Mouse (Mus musculus): Measurements from ENCODE around the gene Ube2j1. TPM values are rescaled to one million over a fixed set of nuclear protein-coding genes. Genes with fewer than 3 reads are reported as not detected.
A peak's percentile ranks its signal among the peaks of the same experiment; 100 is the strongest.
"Not testable (repeated sequence)": the region's sequence is repeated elsewhere in the genome, so short reads cannot be mapped to it uniquely, and the experiment has no call there.

Gene Ube2j1
- polyA plus RNA-seq, 1 experiment from 2014 or later, result 78.3 TPM

GRCm38 (mm10) chr4:32985684-32986083, 45.5 kb upstream of the Ube2j1 start:
- Histone ChIP-seq H3K4me1 (replicated peaks; ENCODE audit: control insufficient read depth, insufficient read depth, low read length) (peaks cover 10% of the 10 kb centered on the region; the same call in 1 of the 2 replicates), H3K27me3 (ENCODE audit: control insufficient read depth, insufficient read depth, low read length) (no peaks in the 10 kb centered on the region), H3K4me2 (replicated peaks) (peak overlapping the region; percentile 94), H3K27ac (no peak overlapping the region), H3K9me3 (ENCODE audit: control insufficient read depth, low read length) (no peaks in the 10 kb centered on the region), H3K9ac (no peak overlapping the region), H3K36me3 (replicated peaks; ENCODE audit: control insufficient read depth, insufficient read depth) (no peaks in the 10 kb centered on the region), H3K4me3 (replicated peaks; ENCODE audit: low read length) (no peak overlapping the region)
- no peak for DNase-seq (ENCODE audit: low spot score)
- 1% methylated on average over 3 of the region's 3 CpGs for WGBS
- no peak for ATAC-seq (ENCODE audit: low FRiP score)

DNA sequence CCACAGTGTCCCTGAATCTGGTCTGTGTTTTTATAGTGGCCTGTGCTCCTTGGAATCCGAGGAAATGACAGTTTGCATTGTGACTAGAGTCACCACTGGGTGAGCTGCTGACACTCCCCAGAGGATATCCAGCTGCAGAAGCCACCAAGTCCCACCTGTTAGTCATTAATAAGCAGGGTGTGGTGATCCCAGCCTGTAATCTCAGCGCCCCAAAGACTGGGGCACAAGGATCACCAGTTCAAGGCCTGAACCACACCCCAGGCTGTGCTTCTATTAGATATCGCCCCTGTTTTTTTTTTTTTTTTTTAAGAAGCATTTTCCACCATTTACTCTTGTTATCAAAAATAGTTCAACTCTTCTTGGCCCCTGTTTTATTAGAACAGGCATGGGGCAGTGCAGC, 44.2 kb upstream of the Ube2j1 start:
- Histone ChIP-seq H3K9ac (no peak overlapping the region), H3K27me3 (ENCODE audit: control insufficient read depth, insufficient read depth, low read length) (no peaks in the 10 kb centered on the region), H3K9me3 (ENCODE audit: control insufficient read depth, low read length) (no peaks in the 10 kb centered on the region), H3K27ac (no peak overlapping the region), H3K4me1 (replicated peaks; ENCODE audit: control insufficient read depth, insufficient read depth, low read length) (peaks cover 10% of the 10 kb centered on the region; the same call in 1 of the 2 replicates), H3K4me3 (replicated peaks; ENCODE audit: low read length) (no peak overlapping the region), H3K36me3 (replicated peaks; ENCODE audit: control insufficient read depth, insufficient read depth) (no peaks in the 10 kb centered on the region), H3K4me2 (replicated peaks) (no peak overlapping the region)
- 69% methylated on average over 3 of the region's 3 CpGs for WGBS
- no peak for ATAC-seq (ENCODE audit: low FRiP score)
- no peak for DNase-seq (ENCODE audit: low spot score)

DNA sequence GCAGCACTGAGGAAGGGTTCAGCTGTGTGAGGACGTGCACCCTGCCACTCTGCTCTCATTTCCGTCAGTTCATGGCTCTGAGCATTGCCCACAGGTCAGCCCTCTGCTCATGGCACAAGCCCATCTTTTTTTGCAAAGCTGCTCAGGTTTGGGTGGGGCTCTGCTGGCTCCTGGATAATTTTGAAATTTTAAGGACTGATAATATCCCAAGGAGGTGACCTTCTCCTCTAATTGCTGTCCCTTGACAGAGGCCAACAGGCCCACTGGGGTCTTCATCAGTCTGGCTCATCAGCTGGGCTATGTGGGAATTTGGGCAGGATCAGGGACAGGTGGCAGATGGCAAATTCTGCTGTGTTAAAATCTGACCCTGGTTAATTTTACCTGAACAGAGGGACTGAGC, 41.9 kb upstream of the Ube2j1 start:
- Histone ChIP-seq H3K4me2 (replicated peaks) (no peak overlapping the region), H3K27me3 (ENCODE audit: control insufficient read depth, insufficient read depth, low read length) (no peaks in the 10 kb centered on the region), H3K9me3 (ENCODE audit: control insufficient read depth, low read length) (no peaks in the 10 kb centered on the region), H3K9ac (no peak overlapping the region), H3K4me3 (replicated peaks; ENCODE audit: low read length) (no peak overlapping the region), H3K36me3 (replicated peaks; ENCODE audit: control insufficient read depth, insufficient read depth) (no peaks in the 10 kb centered on the region), H3K4me1 (replicated peaks; ENCODE audit: control insufficient read depth, insufficient read depth, low read length) (peaks cover 7% of the 10 kb centered on the region; the same call in 1 of the 2 replicates), H3K27ac (no peak overlapping the region)
- 77% methylated on average over 2 of the region's 2 CpGs for WGBS
- ATAC-seq (ENCODE audit: low FRiP score) (no peak), DNase-seq (ENCODE audit: low spot score) (no peak)

GRCm38 (mm10) chr4:32994168-32994567, 37.0 kb upstream of the Ube2j1 start:
- DNase-seq (ENCODE audit: low spot score), result no peak

DNA sequence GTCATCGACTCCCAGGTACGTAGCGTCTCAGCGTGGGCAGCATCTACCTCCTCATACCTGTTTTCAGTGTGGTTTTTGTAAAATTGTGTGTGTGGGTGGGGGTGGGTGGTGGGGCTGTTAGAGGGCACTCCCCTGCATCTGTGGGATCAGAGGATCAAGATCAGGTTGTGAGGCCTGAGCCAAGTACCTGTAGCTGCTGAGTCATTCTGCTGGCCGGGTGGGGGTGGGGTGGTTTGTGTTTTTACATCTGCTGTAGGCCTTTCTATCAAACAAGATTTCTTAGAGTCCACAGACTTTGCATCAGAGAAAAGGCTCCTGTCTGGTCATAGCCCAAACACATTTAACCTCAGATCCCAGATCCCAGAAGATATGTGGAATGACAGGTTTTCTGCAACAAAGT, 35.1 kb upstream of the Ube2j1 start:
- H3K27ac ChIP-seq, result no peak overlapping the region
- no peak overlapping the region for H3K9ac ChIP-seq
- no peaks in the 10 kb centered on the region for H3K27me3 ChIP-seq (ENCODE audit: control insufficient read depth, insufficient read depth, low read length)
- no peaks in the 10 kb centered on the region for H3K4me1 ChIP-seq (replicated peaks; ENCODE audit: control insufficient read depth, insufficient read depth, low read length)
- ATAC-seq (ENCODE audit: low FRiP score) (no peak), DNase-seq (ENCODE audit: low spot score) (no peak)
- H3K4me2 ChIP-seq (replicated peaks), result no peak overlapping the region
- 98% methylated on average over 5 of the region's 5 CpGs for WGBS
- H3K4me3 ChIP-seq (replicated peaks; ENCODE audit: low read length), result no peak overlapping the region
- H3K9me3 ChIP-seq (ENCODE audit: control insufficient read depth, low read length), result no peaks in the 10 kb centered on the region
- H3K36me3 ChIP-seq (replicated peaks; ENCODE audit: control insufficient read depth, insufficient read depth), result no peaks in the 10 kb centered on the region

More at GRCm38 (mm10) chr4:32994168-32994567, 37.0 kb upstream of the Ube2j1 start:
- Histone ChIP-seq H3K36me3 (replicated peaks; ENCODE audit: control insufficient read depth, insufficient read depth) (no peaks in the 10 kb centered on the region), H3K9ac (no peak overlapping the region), H3K9me3 (ENCODE audit: control insufficient read depth, low read length) (no peaks in the 10 kb centered on the region), H3K4me1 (replicated peaks; ENCODE audit: control insufficient read depth, insufficient read depth, low read length) (no peaks in the 10 kb centered on the region), H3K27me3 (ENCODE audit: control insufficient read depth, insufficient read depth, low read length) (no peaks in the 10 kb centered on the region), H3K4me2 (replicated peaks) (no peak overlapping the region), H3K27ac (no peak overlapping the region), H3K4me3 (replicated peaks; ENCODE audit: low read length) (no peak overlapping the region)
- no peak for ATAC-seq (ENCODE audit: low FRiP score)
- 75% methylated on average over 3 of the region's 3 CpGs for WGBS

DNA sequence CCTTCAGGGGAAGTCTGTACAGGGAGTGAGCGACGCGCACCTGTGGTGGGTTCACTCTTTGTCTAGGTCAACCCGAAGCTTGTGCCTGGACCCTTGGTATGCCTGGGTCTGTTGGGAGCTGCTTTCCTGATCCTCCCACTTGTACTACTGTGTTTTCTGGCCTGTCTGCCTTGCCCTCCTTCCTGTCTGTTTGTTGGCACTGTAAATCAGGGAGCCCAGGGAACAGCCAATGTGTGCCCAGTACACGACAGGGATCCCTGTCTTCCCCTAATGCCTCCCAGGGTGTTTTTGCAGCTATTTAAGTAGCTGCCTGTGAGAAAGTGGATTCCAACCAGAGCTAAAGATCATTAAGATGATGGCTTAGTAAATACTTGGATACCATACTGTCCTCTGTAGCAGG, 33.6 kb upstream of the Ube2j1 start:
- H3K9me3 ChIP-seq (ENCODE audit: control insufficient read depth, low read length), result no peaks in the 10 kb centered on the region
- no peak overlapping the region for H3K27ac ChIP-seq
- H3K9ac ChIP-seq, result no peak overlapping the region
- 88% methylated on average over 5 of the region's 5 CpGs for WGBS
- no peaks in the 10 kb centered on the region for H3K27me3 ChIP-seq (ENCODE audit: control insufficient read depth, insufficient read depth, low read length)
- no peak overlapping the region for H3K4me3 ChIP-seq (replicated peaks; ENCODE audit: low read length)
- DNase-seq (ENCODE audit: low spot score), result no peak
- H3K4me2 ChIP-seq (replicated peaks), result no peak overlapping the region
- no peaks in the 10 kb centered on the region for H3K4me1 ChIP-seq (replicated peaks; ENCODE audit: control insufficient read depth, insufficient read depth, low read length)
- no peak for ATAC-seq (ENCODE audit: low FRiP score)
- H3K36me3 ChIP-seq (replicated peaks; ENCODE audit: control insufficient read depth, insufficient read depth), result 0 out of 2 replicates have a peak, but pooled peaks cover 4% of the 10 kb centered on the region

DNA sequence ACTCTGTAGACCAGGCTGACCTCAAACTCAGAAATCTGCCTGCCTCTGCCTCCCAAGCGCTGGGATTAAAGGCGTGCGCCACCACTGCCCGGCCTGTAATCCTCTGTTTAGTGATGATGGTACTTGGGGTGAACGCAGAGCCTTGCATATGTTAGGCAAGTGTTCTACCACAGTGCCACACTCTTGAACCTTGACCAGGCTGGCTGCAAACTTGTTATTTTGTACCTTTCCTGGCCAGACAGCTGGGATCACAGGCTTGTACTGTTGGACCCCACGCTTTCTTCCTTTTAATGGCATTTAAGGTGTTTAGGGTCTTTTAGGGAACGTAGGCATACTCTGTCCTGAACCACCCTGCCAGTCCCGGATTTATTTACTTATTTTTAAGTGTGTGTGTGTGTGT, 32.2 kb upstream of the Ube2j1 start:
- no peak for ATAC-seq (ENCODE audit: low FRiP score)
- DNase-seq (ENCODE audit: low spot score), result no peak
- Histone ChIP-seq H3K9me3 (ENCODE audit: control insufficient read depth, low read length) (no peaks in the 10 kb centered on the region), H3K4me3 (replicated peaks; ENCODE audit: low read length) (no peak overlapping the region), H3K27ac (no peak overlapping the region), H3K4me1 (replicated peaks; ENCODE audit: control insufficient read depth, insufficient read depth, low read length) (no peaks in the 10 kb centered on the region), H3K4me2 (replicated peaks) (no peak overlapping the region), H3K36me3 (replicated peaks; ENCODE audit: control insufficient read depth, insufficient read depth) (peaks cover 9% of the 10 kb centered on the region; the same call in 1 of the 2 replicates), H3K9ac (no peak overlapping the region), H3K27me3 (ENCODE audit: control insufficient read depth, insufficient read depth, low read length) (no peaks in the 10 kb centered on the region)
- WGBS, result 98% methylated on average over 8 of the region's 8 CpGs

DNA sequence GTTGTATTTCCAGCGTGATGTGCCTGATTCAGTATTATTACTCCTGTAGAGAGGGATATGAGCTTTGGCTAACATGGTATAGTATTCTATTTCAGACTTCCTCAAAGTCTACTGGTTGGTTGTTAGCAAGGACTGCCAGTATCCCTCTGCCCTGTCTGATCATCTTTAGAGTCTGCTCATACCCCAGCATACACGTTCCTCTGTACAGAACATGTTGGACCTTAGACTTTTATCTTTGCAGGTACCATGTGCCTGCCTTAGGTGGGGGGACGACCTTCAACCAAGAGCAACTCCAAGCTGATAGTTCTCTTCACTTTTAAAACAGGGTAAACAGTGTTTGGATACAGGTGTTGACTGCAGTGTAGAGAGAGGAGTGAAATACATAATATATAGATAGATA, 29.1 kb upstream of the Ube2j1 start:
- Histone ChIP-seq H3K27ac (no peak overlapping the region), H3K36me3 (replicated peaks; ENCODE audit: control insufficient read depth, insufficient read depth) (peaks cover 23% of the 10 kb centered on the region), H3K4me2 (replicated peaks) (no peak overlapping the region), H3K4me1 (replicated peaks; ENCODE audit: control insufficient read depth, insufficient read depth, low read length) (no peaks in the 10 kb centered on the region), H3K9me3 (ENCODE audit: control insufficient read depth, low read length) (no peaks in the 10 kb centered on the region), H3K27me3 (ENCODE audit: control insufficient read depth, insufficient read depth, low read length) (no peaks in the 10 kb centered on the region), H3K9ac (no peak overlapping the region), H3K4me3 (replicated peaks; ENCODE audit: low read length) (no peak overlapping the region)
- 85% methylated on average over 3 of the region's 3 CpGs for WGBS
- DNase-seq (ENCODE audit: low spot score), result no peak
- no peak for ATAC-seq (ENCODE audit: low FRiP score)

DNA sequence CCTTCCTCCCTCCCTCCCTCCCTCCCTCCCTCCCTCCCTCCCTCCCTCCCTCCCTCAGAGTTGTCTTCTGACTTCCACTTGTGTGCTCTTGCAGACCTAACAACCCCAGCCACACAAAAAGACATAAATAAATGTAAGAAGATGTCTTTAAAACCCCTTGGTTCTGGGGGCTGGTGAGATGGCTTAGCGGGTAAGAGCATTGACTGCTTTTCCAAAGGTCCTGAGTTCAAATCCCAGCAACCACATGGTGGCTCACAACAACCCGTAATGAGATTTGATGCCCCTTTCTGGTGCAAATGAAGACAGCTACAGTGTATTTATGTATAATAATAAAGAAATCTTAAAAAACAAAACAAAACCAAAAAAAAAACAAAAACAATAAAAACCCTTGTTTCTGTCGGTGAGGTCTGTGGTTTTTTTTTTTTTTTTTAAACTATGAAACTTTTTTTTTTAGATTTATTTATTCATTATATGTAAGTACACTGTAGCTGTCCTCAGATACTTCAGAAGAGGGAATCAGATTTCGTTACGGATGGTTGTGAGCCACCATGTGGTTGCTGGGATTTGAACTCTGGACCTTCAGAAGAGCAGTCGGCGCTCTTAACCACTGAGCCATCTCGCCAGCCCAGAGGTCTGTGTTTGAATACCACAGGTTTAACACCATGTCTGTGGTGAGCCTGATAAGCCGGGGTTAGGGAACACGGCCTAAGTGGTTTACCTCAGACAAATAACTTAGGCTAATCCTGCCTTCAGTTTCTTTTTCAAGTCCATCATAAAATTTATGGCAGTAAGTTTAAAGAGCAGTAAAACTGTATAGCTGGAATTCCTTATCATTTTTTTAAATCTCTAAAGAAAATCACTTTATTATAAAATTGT, 25.4 kb upstream of the Ube2j1 start:
- peaks cover 46% of the 10 kb centered on the region for H3K36me3 ChIP-seq (replicated peaks; ENCODE audit: control insufficient read depth, insufficient read depth)
- H3K9me3 ChIP-seq (ENCODE audit: control insufficient read depth, low read length); ATAC-seq (ENCODE audit: low FRiP score); H3K4me1 ChIP-seq (replicated peaks; ENCODE audit: control insufficient read depth, insufficient read depth, low read length); H3K27me3 ChIP-seq (ENCODE audit: control insufficient read depth, insufficient read depth, low read length); H3K4me3 ChIP-seq (replicated peaks; ENCODE audit: low read length); H3K9ac ChIP-seq; DNase-seq (ENCODE audit: low spot score); H3K27ac ChIP-seq; H3K4me2 ChIP-seq (replicated peaks): not testable (repeated sequence)
- 96% methylated on average over 10 of the region's 10 CpGs for WGBS
